Mouse (Mus musculus): Measurements from ENCODE around the gene Ccdc142. TPM values are rescaled to one million over a fixed set of nuclear protein-coding genes. Genes with fewer than 3 reads are reported as not detected.

Ccdc142 gene
- total and polyA plus RNA-seq, 2 experiments from 2014 or later, result 5.6 to 15.3 TPM

DNA sequence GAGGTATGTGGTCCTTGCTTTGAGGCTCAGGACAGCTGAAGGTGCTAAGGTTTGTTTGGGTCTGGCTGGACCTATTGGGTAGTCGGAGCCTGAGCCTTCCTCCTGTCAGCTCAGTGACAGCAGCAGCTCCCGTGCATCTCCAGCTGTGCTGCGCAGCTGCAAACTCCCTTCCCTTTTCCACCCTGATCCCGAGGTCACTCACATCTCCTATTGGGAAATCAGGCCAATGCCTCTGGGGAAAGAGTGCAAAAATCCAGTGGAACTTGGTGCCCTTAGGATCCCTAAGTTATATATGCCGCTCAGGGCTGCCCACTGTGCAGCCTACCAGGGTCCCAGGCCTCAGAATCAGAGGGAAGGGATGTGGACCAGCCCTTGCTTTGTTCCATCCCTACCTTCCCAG is 17.9 kb upstream of the Ccdc142 start:
- H3K9ac ChIP-seq, result no peak overlapping the region
- no peak overlapping the region for H3K4me3 ChIP-seq (ENCODE audit: low read depth, low read length)
- no peaks in the 10 kb centered on the region for H3K9me3 ChIP-seq (ENCODE audit: low read length)
- peaks cover 38% of the 10 kb centered on the region for H3K27me3 ChIP-seq (ENCODE audit: insufficient read depth, low read length)
- no peak for DNase-seq
- peaks cover 14% of the 10 kb centered on the region; the same call in 1 of the 2 replicates for H3K36me3 ChIP-seq (ENCODE audit: insufficient read depth)
- H3K4me2 ChIP-seq (ENCODE audit: low read depth), result no peak overlapping the region
- TF ChIP-seq CTCF (IDR thresholded peaks at IDR 0.05; ENCODE audit: low read depth), result no peak
- H3K4me1 ChIP-seq (ENCODE audit: insufficient read depth), result no peaks in the 10 kb centered on the region
- WGBS, result 15% methylated on average over 5 of the region's 5 CpGs
- ATAC-seq, result no peak
- no peak overlapping the region for H3K27ac ChIP-seq (ENCODE audit: low read depth, low read length)

DNA sequence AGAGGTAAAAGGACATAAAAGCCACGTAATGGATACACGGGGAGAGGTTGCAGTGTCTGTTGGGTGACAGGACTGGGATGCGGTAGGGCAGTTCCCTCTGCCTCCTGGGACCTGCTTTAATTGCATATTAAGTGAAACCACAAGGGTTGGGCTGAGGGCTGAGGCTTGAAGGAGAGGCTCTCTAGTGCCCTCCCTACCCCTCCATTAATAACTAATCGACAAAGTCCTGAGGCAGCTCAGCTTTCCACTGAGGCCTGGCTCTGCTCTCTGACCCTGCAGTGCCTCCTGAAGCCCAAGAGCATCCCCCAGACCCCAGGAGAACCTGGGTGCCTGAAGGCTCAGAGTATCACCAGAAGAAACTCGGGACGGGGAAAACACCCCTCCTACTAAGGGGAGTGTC is 16.9 kb upstream of the Ccdc142 start:
- Histone ChIP-seq H3K9ac (no peak overlapping the region), H3K4me3 (ENCODE audit: low read depth, low read length) (no peak overlapping the region), H3K27me3 (ENCODE audit: insufficient read depth, low read length) (peaks cover 46% of the 10 kb centered on the region), H3K4me1 (ENCODE audit: insufficient read depth) (no peaks in the 10 kb centered on the region), H3K27ac (ENCODE audit: low read depth, low read length) (no peak overlapping the region), H3K9me3 (ENCODE audit: low read length) (no peaks in the 10 kb centered on the region), H3K36me3 (ENCODE audit: insufficient read depth) (peaks cover 14% of the 10 kb centered on the region; the same call in 1 of the 2 replicates), H3K4me2 (ENCODE audit: low read depth) (no peak overlapping the region)
- ATAC-seq (no peak), DNase-seq (no peak)
- TF ChIP-seq CTCF (IDR thresholded peaks at IDR 0.05; ENCODE audit: low read depth), result no peak
- 4% methylated on average over 6 of the region's 6 CpGs for WGBS

DNA sequence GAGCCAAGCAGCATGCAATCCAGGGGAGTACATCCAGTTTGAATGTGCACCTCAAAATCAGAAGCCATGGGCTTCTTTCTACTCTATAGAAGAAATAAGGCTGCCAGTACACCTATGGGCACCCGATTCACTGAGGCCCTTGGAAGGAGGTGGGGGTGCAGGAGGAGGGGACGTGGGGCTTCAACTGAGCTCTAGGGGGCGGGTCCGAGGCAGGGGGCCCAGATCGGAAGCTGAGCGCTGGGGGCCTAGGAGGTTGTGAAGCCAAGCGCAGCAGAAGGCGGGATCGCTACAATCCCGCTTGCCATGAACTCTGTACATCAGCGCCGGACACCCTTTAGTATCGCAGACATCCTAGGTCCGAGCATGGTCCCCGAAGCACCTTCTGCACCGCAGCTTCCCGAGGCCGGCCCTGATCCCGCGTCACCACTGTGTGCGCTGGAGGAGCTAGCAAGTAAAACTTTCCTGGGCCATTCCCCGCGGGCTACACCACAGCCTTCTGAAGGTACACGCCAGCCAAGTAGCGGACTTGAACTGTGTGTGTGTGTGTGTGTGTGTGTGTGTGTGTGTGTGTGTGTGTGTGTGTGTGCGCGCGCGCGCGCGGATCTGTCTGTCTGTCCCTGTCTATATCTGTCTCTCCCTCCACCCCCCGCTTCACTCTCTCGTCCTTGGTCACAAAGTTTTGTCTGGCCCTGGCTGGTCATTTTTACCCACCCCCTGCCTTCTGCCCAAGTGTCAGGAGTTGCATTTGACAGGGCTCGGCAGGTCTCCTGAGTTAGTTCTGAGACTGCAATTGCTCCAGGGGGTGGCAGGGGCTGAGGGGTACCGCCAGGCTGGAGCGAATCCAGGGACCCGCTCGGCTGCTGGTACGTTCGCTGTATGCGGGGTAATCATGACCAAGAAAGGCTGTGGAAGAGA is 15.0 kb upstream of the Ccdc142 start, which contains the start of gene Lbx2:
Gene Lbx2 (plus strand): TSS at position 247 of the 915 bp plus-strand sequence.
- no peak for TF ChIP-seq CTCF (IDR thresholded peaks at IDR 0.05; ENCODE audit: low read depth)
- peaks cover 56% of the 10 kb centered on the region for H3K27me3 ChIP-seq (ENCODE audit: insufficient read depth, low read length)

DNA sequence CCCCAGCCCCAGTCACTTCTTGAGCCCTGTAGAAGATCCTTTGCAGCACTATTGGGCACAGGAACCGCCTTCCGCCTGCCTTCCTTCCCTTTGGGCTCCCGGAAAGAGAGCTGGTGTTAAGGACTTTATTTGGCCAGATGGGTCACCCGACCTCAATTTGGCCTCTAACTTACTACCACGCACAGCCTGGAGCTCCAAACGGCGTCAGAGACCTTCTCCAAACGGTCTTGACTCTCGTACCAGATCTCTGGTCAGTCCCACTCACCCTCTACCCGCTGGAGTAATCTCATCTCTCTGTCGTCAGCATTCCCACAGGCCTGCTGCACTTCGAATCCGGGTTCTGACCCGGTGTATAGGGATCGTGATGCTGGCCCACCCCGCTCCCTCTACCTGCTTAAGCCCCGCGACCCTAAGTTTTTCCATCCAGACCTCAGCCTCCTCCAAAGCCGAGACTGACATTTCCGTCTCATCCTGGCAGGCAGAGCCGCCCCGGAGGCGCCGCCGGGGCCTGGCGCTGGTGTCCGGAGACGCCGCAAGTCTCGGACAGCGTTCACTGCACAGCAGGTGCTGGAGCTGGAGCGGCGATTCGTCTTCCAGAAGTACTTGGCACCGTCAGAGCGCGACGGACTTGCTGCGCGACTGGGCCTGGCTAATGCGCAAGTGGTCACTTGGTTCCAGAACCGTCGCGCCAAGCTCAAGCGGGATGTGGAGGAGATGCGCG is 14.0 kb upstream of the Ccdc142 start:
- DNase-seq (no peak), ATAC-seq (no peak)
- peak overlapping the region; percentile 23; the same call in 1 of the 2 replicates for H3K4me2 ChIP-seq (ENCODE audit: low read depth)
- H3K4me3 ChIP-seq (ENCODE audit: low read depth, low read length), result no peak overlapping the region
- no peaks in the 10 kb centered on the region for H3K4me1 ChIP-seq (ENCODE audit: insufficient read depth)
- H3K27ac ChIP-seq (ENCODE audit: low read depth, low read length), result no peak overlapping the region
- no peaks in the 10 kb centered on the region for H3K9me3 ChIP-seq (ENCODE audit: low read length)
- H3K36me3 ChIP-seq (ENCODE audit: insufficient read depth), result no peaks in the 10 kb centered on the region
- no peak for TF ChIP-seq CTCF (IDR thresholded peaks at IDR 0.05; ENCODE audit: low read depth)
- H3K27me3 ChIP-seq (ENCODE audit: insufficient read depth, low read length), result peaks cover 56% of the 10 kb centered on the region
- WGBS, result 1% methylated on average over 47 of the region's 47 CpGs
- H3K9ac ChIP-seq, result no peak overlapping the region

More for the DNA sequence above, 15.0 kb upstream of the Ccdc142 start, which contains the start of gene Lbx2:
- H3K4me1 ChIP-seq (ENCODE audit: insufficient read depth), result no peaks in the 10 kb centered on the region
- H3K36me3 ChIP-seq (ENCODE audit: insufficient read depth), result peaks cover 4% of the 10 kb centered on the region; the same call in 1 of the 2 replicates
- H3K4me2 ChIP-seq (ENCODE audit: low read depth), result no peak within 1 kb of the TSS
- H3K9ac ChIP-seq, result no peak within 1 kb of the TSS
- no peak for ATAC-seq
- no peak for DNase-seq
- no peaks in the 10 kb centered on the region for H3K9me3 ChIP-seq (ENCODE audit: low read length)
- WGBS, result 5% methylated on average over 42 of the region's 42 CpGs
- no peak within 1 kb of the TSS for H3K27ac ChIP-seq (ENCODE audit: low read depth, low read length)
- H3K4me3 ChIP-seq (ENCODE audit: low read depth, low read length), result no peak within 1 kb of the TSS

DNA sequence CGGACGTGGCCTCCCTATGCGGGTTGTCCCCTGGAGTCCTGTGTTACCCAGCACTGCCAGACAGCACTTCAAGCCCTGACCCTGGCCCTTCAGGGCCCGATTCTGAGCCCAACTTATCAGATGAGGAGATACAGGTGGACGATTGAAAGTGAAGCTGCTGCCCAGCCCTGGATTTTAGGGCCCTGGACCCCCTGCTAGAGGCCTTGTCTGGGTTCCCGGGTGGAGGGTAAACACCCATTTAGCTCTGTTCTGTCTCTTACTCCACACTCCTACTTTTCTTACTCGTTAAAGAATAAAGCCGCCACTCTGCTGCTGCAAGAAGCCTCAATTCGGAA is 13.5 kb upstream of the Ccdc142 start:
- H3K9ac ChIP-seq, result no peak overlapping the region
- H3K27me3 ChIP-seq (ENCODE audit: insufficient read depth, low read length), result peaks cover 56% of the 10 kb centered on the region
- no peaks in the 10 kb centered on the region for H3K9me3 ChIP-seq (ENCODE audit: low read length)
- no peak for ATAC-seq
- no peaks in the 10 kb centered on the region for H3K36me3 ChIP-seq (ENCODE audit: insufficient read depth)
- H3K4me3 ChIP-seq (ENCODE audit: low read depth, low read length), result no peak overlapping the region
- no peak overlapping the region for H3K27ac ChIP-seq (ENCODE audit: low read depth, low read length)
- 7% methylated on average over 9 of the region's 9 CpGs for WGBS
- peak overlapping the region; percentile 23; the same call in 1 of the 2 replicates for H3K4me2 ChIP-seq (ENCODE audit: low read depth)
- DNase-seq, result no peak
- no peak for TF ChIP-seq CTCF (IDR thresholded peaks at IDR 0.05; ENCODE audit: low read depth)
- no peaks in the 10 kb centered on the region for H3K4me1 ChIP-seq (ENCODE audit: insufficient read depth)

DNA sequence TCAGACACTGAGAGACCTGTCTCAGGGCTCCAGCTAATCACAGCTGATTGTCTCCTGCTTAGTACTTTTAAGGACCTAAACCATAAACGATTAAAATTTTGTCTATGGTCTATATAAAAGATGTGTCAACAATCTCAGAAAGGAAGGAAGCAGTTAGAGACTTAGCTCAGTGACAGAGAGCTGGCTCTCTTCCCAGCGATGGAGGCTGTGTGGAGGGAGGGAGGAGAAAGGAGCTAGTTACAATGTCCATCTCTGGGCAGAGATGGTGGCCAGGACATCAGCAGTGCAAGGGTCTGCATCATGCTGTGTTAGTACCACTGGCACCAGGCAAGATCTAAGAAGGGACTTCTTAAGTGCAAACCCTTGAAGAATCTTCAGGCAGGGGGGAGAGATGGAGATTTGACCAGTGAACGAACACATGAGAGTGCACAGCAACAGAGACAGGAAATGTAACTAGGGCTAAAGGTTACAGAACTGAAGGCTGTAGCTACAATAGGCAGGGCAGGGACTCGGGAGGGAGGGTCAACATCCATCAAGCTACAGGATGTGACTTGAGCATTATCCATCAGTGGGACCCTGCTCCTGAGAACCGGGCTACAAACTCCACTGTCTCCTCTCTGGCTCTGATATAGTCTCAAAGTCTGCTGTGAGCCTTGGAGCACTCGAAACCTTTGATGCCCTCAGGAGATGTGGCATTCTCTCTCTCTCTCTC is 8.8 kb upstream of the Ccdc142 start:
- H3K9me3 ChIP-seq (ENCODE audit: low read length), result no peaks in the 10 kb centered on the region
- no peaks in the 10 kb centered on the region for H3K36me3 ChIP-seq (ENCODE audit: insufficient read depth)
- no peak overlapping the region for H3K4me2 ChIP-seq (ENCODE audit: low read depth)
- 48% methylated on average over 6 of the region's 6 CpGs for WGBS
- peaks cover 26% of the 10 kb centered on the region for H3K27me3 ChIP-seq (ENCODE audit: insufficient read depth, low read length)
- ATAC-seq (no peak), DNase-seq (no peak)
- no peak overlapping the region for H3K4me3 ChIP-seq (ENCODE audit: low read depth, low read length)
- H3K4me1 ChIP-seq (ENCODE audit: insufficient read depth), result no peaks in the 10 kb centered on the region
- H3K27ac ChIP-seq (ENCODE audit: low read depth, low read length), result no peak overlapping the region
- no peak for TF ChIP-seq CTCF (IDR thresholded peaks at IDR 0.05; ENCODE audit: low read depth)
- no peak overlapping the region for H3K9ac ChIP-seq
